7 mouse cellular contexts compared by ENCODE assay signal in the genomic region with DNA sequence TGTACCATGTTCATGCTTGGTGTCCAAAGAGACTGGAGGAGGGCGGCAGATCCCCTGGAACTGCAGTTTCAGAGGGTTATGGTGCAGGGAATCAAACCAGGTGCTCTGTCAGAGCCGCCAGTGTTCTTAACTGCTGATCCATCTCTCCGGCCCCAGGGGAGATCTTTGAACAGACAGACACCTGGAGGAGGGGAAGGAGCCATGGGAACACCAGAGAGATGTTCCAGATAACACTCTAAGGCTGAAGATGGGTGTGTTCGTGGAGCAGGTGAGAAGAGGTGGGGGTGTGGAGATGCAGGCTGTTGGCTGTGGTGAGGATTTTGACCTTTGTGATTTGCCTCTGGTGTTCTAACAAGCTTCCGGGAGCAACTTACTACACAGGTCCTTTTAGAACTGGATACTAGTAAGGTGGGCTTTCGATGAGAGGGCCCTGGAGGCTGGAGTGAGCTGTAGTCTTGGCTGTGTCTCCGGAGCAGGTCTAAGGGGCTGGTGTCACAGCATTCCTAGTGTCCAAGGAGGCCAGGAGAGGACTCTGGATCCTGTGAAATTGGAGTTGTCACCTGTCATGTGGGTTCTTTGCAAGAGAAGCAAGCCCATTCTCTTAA. TPM values are rescaled to one million over a fixed set of nuclear protein-coding genes. Genes with fewer than 3 reads are reported as not detected.
DNase-seq lines count a peak whose midpoint lies in the region; ATAC-seq and TF ChIP-seq lines count a peak whose summit lies in the region.

No protein-coding gene starts in this region.

- no peaks in the 10 kb centered on the region for H3K9me3 ChIP-seq in forebrain, embryonic 12.5 days

- no peak for ATAC-seq in forebrain, embryonic 12.5 days (ENCODE audit: low FRiP score)

- 78% methylated on average over 7 of the region's 7 CpGs for WGBS in forebrain, embryonic 12.5 days
- 84% methylated on average over 7 of the region's 7 CpGs for WGBS in macrophage (ENCODE audit: missing documents)

- H3K36me3 ChIP-seq in forebrain, embryonic 12.5 days (replicated peaks): peaks cover 15% of the 10 kb centered on the region
- H3K36me3 ChIP-seq in macrophage (ENCODE audit: inconsistent target): peaks cover 10% of the 10 kb centered on the region; the same call in 1 of the 2 replicates

- no peak for TF ChIP-seq CTCF in layer of hippocampus, adult 2 months (conservative IDR thresholded peaks at IDR 0.05)

- H3K27ac ChIP-seq in layer of hippocampus, adult 2 months: peak overlapping the region; percentile 77; the same call in 1 of the 2 replicates
- peak overlapping the region; percentile 100 for H3K27ac ChIP-seq in brown adipose tissue, adult 24 weeks (replicated peaks; ENCODE audit: low read depth, low read length)
- H3K27ac ChIP-seq in forebrain, embryonic 12.5 days: peak overlapping the region; percentile 97; the same call in 1 of the 2 replicates
- H3K27ac ChIP-seq in macrophage: peak overlapping the region; percentile 100

- DNase-seq in layer of hippocampus, adult 2 months (ENCODE audit: low spot score in 2 of 2): no peak
- DNase-seq in layer of hippocampus, adult 8-10 months (ENCODE audit: low spot score in 2 of 2): no peak
- no peak for DNase-seq in frontal cortex, postnatal 25 days (ENCODE audit: low spot score in 2 of 2)
- no peak for DNase-seq in testis, postnatal 10 days (ENCODE audit: low spot score)

- no peak overlapping the region for H3K4me3 ChIP-seq in layer of hippocampus, adult 2 months
- no peak overlapping the region for H3K4me3 ChIP-seq in brown adipose tissue, adult 24 weeks (ENCODE audit: insufficient read depth, low read depth, low read length)
- no peak overlapping the region for H3K4me3 ChIP-seq in forebrain, embryonic 12.5 days (replicated peaks)
- no peak overlapping the region for H3K4me3 ChIP-seq in macrophage (ENCODE audit: inconsistent target)

- H3K9ac ChIP-seq in forebrain, embryonic 12.5 days: no peak overlapping the region

- H3K4me1 ChIP-seq in brown adipose tissue, adult 24 weeks (ENCODE audit: control insufficient read depth, insufficient read depth, insufficient read length, low read length): peaks cover 6% of the 10 kb centered on the region; the same call in 1 of the 2 replicates
- H3K4me1 ChIP-seq in forebrain, embryonic 12.5 days: peaks cover 64% of the 10 kb centered on the region

- peaks cover 13% of the 10 kb centered on the region for H3K27me3 ChIP-seq in forebrain, embryonic 12.5 days

- H3K79me2 ChIP-seq in macrophage (ENCODE audit: inconsistent target): peaks cover 27% of the 10 kb centered on the region

- H3K4me2 ChIP-seq in forebrain, embryonic 12.5 days: no peak overlapping the region

RNA-seq across cellular contexts. Expression of a gene that starts 1.6 kb away (rescaled TPM):
- total RNA-seq in layer of hippocampus, adult 2 months (2021): 1 to 10 TPM; 5.9 to 6.8 TPM
- total RNA-seq in layer of hippocampus, adult 8-10 months (2022): 1 to 10 TPM; 5.8 to 7.8 (median 6.5) TPM
- 3.1 and 3.5 TPM in 2 replicates for polyA plus RNA-seq in brown adipose tissue, adult 24 weeks (2012; ENCODE audit: insufficient read depth, insufficient read length, missing spikeins)
- 67.0 and 69.7 TPM in 2 replicates for polyA plus RNA-seq in forebrain, embryonic 12.5 days (2016; fragmentation: Nextera tagmentation; extraction: Ambion mirVana)
- 10 to 100 TPM; 17.2 to 81.8 (median 27.5) TPM for total RNA-seq in macrophage (2018; cell fraction: chromatin; rRNA removed)
- 1 to 10 TPM; 2.9 to 8.1 (median 5.7) TPM for total RNA-seq in macrophage (2018; cell fraction: cytosol; rRNA removed)
- total RNA-seq in macrophage (2018; cell fraction: nucleus; rRNA removed): 10 to 100 TPM in 21 of 26 experiments, 1 to 10 TPM in 5; 5.4 to 60.3 (median 19.3) TPM
- 3.6 to 7.0 TPM (median 5.4 TPM) in 3 replicates for polyA plus RNA-seq in macrophage (2018)

RNA-seq across cellular contexts. Expression of a gene that starts 6.1 kb away (rescaled TPM):
- total RNA-seq in layer of hippocampus, adult 2 months (2021): 1 to 10 TPM; 2.0 to 3.2 TPM
- total RNA-seq in layer of hippocampus, adult 8-10 months (2022): 1 to 10 TPM; 1.8 to 7.9 (median 5.0) TPM
- polyA plus RNA-seq in brown adipose tissue, adult 24 weeks (2012; ENCODE audit: insufficient read depth, insufficient read length, missing spikeins): 25.1 and 70.2 TPM in 2 replicates
- polyA plus RNA-seq in forebrain, embryonic 12.5 days (2016; fragmentation: Nextera tagmentation; extraction: Ambion mirVana): 5.1 and 5.5 TPM in 2 replicates
- total RNA-seq in macrophage (2018; cell fraction: chromatin; rRNA removed): 1,000 to 10,000 TPM in 2 of 26 experiments, 100 to 1,000 TPM in 22, 10 to 100 TPM in 2; 91.8 to 1,107 (median 329) TPM
- 1,000 to 10,000 TPM in 13 of 26 experiments, 100 to 1,000 TPM in 13; 132 to 2,956 (median 939) TPM for total RNA-seq in macrophage (2018; cell fraction: cytosol; rRNA removed)
- total RNA-seq in macrophage (2018; cell fraction: nucleus; rRNA removed): 1,000 to 10,000 TPM in 15 of 26 experiments, 100 to 1,000 TPM in 11; 163 to 2,419 (median 1,098) TPM
- 67.8 to 98.8 TPM (median 74.9 TPM) in 3 replicates for polyA plus RNA-seq in macrophage (2018)

RNA-seq across cellular contexts. Expression of a gene that starts 18.5 kb away (rescaled TPM):
- 10 to 100 TPM; 17.7 to 18.7 TPM for total RNA-seq in layer of hippocampus, adult 2 months (2021)
- total RNA-seq in layer of hippocampus, adult 8-10 months (2022): 10 to 100 TPM; 16.0 to 20.2 (median 17.1) TPM
- 18.4 and 20.2 TPM in 2 replicates for polyA plus RNA-seq in brown adipose tissue, adult 24 weeks (2012; ENCODE audit: insufficient read depth, insufficient read length, missing spikeins)
- polyA plus RNA-seq in forebrain, embryonic 12.5 days (2016; fragmentation: Nextera tagmentation; extraction: Ambion mirVana): 43.1 and 43.6 TPM in 2 replicates
- 10 to 100 TPM in 2 of 26 experiments, 1 to 10 TPM in 24; 2.6 to 11.9 (median 5.0) TPM for total RNA-seq in macrophage (2018; cell fraction: chromatin; rRNA removed)
- total RNA-seq in macrophage (2018; cell fraction: cytosol; rRNA removed): 10 to 100 TPM in 22 of 26 experiments, 1 to 10 TPM in 4; 8.8 to 16.2 (median 11.9) TPM
- total RNA-seq in macrophage (2018; cell fraction: nucleus; rRNA removed): 10 to 100 TPM in 2 of 26 experiments, 1 to 10 TPM in 24; 2.4 to 10.8 (median 5.4) TPM
- polyA plus RNA-seq in macrophage (2018): 13.6 to 20.0 TPM (median 16.3 TPM) in 3 replicates

RNA-seq across cellular contexts. Expression of a gene that starts 18.8 kb away (rescaled TPM):
- 10 to 100 TPM; 68.4 to 79.0 TPM for total RNA-seq in layer of hippocampus, adult 2 months (2021)
- total RNA-seq in layer of hippocampus, adult 8-10 months (2022): 10 to 100 TPM; 72.9 to 77.5 (median 75.4) TPM
- 50.4 and 62.6 TPM in 2 replicates for polyA plus RNA-seq in brown adipose tissue, adult 24 weeks (2012; ENCODE audit: insufficient read depth, insufficient read length, missing spikeins)
- 84.6 and 86.2 TPM in 2 replicates for polyA plus RNA-seq in forebrain, embryonic 12.5 days (2016; fragmentation: Nextera tagmentation; extraction: Ambion mirVana)
- total RNA-seq in macrophage (2018; cell fraction: chromatin; rRNA removed): 100 to 1,000 TPM; 101 to 451 (median 214) TPM
- 10 to 100 TPM; 37.2 to 79.3 (median 58.5) TPM for total RNA-seq in macrophage (2018; cell fraction: cytosol; rRNA removed)
- 100 to 1,000 TPM in 20 of 26 experiments, 10 to 100 TPM in 6; 77.1 to 321 (median 147) TPM for total RNA-seq in macrophage (2018; cell fraction: nucleus; rRNA removed)
- polyA plus RNA-seq in macrophage (2018): 72.5 to 257 TPM (median 75.2 TPM) in 3 replicates

RNA-seq across cellular contexts. Expression of a gene that starts 23.5 kb away (rescaled TPM):
- 100 to 1,000 TPM; 490 to 496 TPM for total RNA-seq in layer of hippocampus, adult 2 months (2021)
- 100 to 1,000 TPM; 531 to 646 (median 582) TPM for total RNA-seq in layer of hippocampus, adult 8-10 months (2022)
- polyA plus RNA-seq in brown adipose tissue, adult 24 weeks (2012; ENCODE audit: insufficient read depth, insufficient read length, missing spikeins): 404 and 482 TPM in 2 replicates
- 594 and 628 TPM in 2 replicates for polyA plus RNA-seq in forebrain, embryonic 12.5 days (2016; fragmentation: Nextera tagmentation; extraction: Ambion mirVana)
- total RNA-seq in macrophage (2018; cell fraction: chromatin; rRNA removed): 100 to 1,000 TPM in 1 of 26 experiments, 10 to 100 TPM in 22, 1 to 10 TPM in 3; 7.8 to 113 (median 17.4) TPM
- total RNA-seq in macrophage (2018; cell fraction: cytosol; rRNA removed): 1,000 to 10,000 TPM in 6 of 26 experiments, 100 to 1,000 TPM in 20; 365 to 1,079 (median 619) TPM
- total RNA-seq in macrophage (2018; cell fraction: nucleus; rRNA removed): 100 to 1,000 TPM in 9 of 26 experiments, 10 to 100 TPM in 17; 47.6 to 158 (median 92.7) TPM
- polyA plus RNA-seq in macrophage (2018): 335 to 822 TPM (median 800 TPM) in 3 replicates
